Mouse (Mus musculus) erythroblast, embryonic 14.5 days (primary cell): ENCODE results near the gene Btbd2.

Experiments
- GATA1 ChIP-seq: IDR thresholded peaks from 2 replicates; pipeline ENCODE4 v1.6.1; 2012; ENCODE audit warnings: low read length, inconsistent platforms, mixed read lengths
- TAL1 ChIP-seq: IDR thresholded peaks from 3 replicates; pipeline ENCODE4 v1.6.1; 2012; ENCODE audit warnings: low read length, inconsistent platforms, mixed read lengths

DNA sequence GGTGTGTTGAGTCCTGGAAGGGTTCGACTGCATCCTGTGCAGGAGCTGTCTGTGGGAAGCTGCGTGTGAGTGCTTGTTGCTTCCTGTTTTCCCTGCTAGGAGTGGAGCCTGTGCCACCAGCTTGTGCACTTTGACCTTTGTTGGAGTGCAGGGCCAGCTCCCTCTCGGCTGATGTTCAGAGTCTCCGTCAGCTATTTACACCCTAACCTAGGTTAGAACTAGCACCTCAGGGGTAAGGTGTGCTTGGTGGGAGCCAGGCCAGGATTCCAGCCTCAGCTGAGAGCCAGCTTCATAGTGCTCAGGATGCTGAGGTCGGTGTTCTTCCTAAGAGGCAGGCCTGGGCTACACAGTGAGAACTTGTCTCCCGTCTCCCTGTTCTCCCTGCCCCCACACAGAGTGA, 21.5 kb downstream of the Btbd2 start:
- TF ChIP-seq GATA1: no peak
- no peak for TF ChIP-seq TAL1
